Mouse (Mus musculus) testis, adult 2 months (tissue): ENCODE data around the gene Hoxc13.

Experiments used
- CTCF ChIP-seq: fragments of 200-500 bp; IDR thresholded peaks from 2 replicates; pipeline ENCODE4 v1.5.1; 2012; ENCODE audit warnings: low read depth, mild to moderate bottlenecking, inconsistent platforms, low read length, moderate library complexity; ENCODE audit not compliant: control insufficient read depth, insufficient read depth, insufficient replicate concordance
- POLR2A ChIP-seq: fragments of 200-500 bp; IDR thresholded peaks from 2 replicates; pipeline ENCODE4 v1.6.1; 2012; ENCODE audit warnings: low read depth, mild to moderate bottlenecking, inconsistent platforms, low read length, moderate library complexity; ENCODE audit not compliant: control insufficient read depth

GRCm38 (mm10) chr15:102956906-102957305, 36.0 kb downstream of the Hoxc13 start:
- TF ChIP-seq POLR2A (no peak), CTCF (no peak)
